Comparison of ENCODE assay signal across 13 mouse cellular contexts in the genomic region with DNA sequence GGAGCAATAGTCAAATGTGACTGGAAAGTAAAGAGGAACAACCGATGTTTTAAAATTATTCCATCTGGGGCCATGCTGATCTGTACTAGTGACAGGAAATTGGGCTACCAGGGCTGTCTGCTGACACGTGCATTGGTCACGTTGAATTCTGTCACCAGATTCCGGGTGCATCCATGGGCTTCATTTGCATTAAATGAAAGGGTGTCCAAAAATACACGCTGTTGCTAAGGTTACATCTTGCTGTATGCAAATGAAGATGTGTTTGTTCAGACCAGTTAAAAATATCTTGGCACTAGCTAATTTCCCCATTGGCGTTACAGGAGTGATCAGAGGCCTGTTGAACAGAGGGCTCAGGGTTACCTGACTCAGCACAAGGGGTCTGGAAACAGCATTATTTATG. TPM values are rescaled to one million over a fixed set of nuclear protein-coding genes. Genes with fewer than 3 reads are reported as not detected.
DNase-seq lines count a peak whose midpoint lies in the region; ATAC-seq lines count a peak whose summit lies in the region.
"Had no signal": no experiment of that assay in that cellular context is flagged by ENCODE, and none has a peak within 500 bp of the region (broad histone marks: within the 10 kb centered on the region; RNA-seq: fewer than 3 reads in every experiment).

No protein-coding gene starts in this region.

- no peak overlapping the region for H3K4me3 ChIP-seq in hindbrain, embryonic 13.5 days
- no peak overlapping the region for H3K4me3 ChIP-seq in intestine, embryonic 15.5 days (replicated peaks)
- H3K4me3 ChIP-seq in embryonic facial prominence, embryonic 10.5 days = no peak overlapping the region
- H3K4me3 ChIP-seq: erythroblast, embryonic 14.5 days; heart, embryonic 15.5 days had no signal

- no peaks in the 10 kb centered on the region for H3K9me3 ChIP-seq in hindbrain, embryonic 13.5 days
- H3K9me3 ChIP-seq in intestine, embryonic 15.5 days = no peaks in the 10 kb centered on the region
- H3K9me3 ChIP-seq in embryonic facial prominence, embryonic 10.5 days = no peaks in the 10 kb centered on the region
- H3K9me3 ChIP-seq: heart, embryonic 15.5 days had no signal

- intact Hi-C loops in left cerebral cortex, postnatal 4 days (cut with DNase I) = no loop called here
- intact Hi-C loops in left cerebral cortex, postnatal 14 days (cut with DNase I) = loop anchor here (1.0 to 5.0 kb wide), 2 partner anchors 37 to 48 kb away; partner anchors contain the start of gene Fam49a

- H3K27ac ChIP-seq in hindbrain, embryonic 13.5 days = no peak overlapping the region
- no peak overlapping the region for H3K27ac ChIP-seq in intestine, embryonic 15.5 days
- no peak overlapping the region for H3K27ac ChIP-seq in embryonic facial prominence, embryonic 10.5 days (replicated peaks)
- H3K27ac ChIP-seq: heart, embryonic 15.5 days had no signal

- 0 out of 2 replicates have a peak, but pooled peaks have one; percentile 43 for ATAC-seq in hindbrain, embryonic 13.5 days (ENCODE audit: low FRiP score)
- no peak for ATAC-seq in intestine, embryonic 15.5 days

- H3K4me1 ChIP-seq in hindbrain, embryonic 13.5 days (replicated peaks) = no peaks in the 10 kb centered on the region
- no peaks in the 10 kb centered on the region for H3K4me1 ChIP-seq in intestine, embryonic 15.5 days (replicated peaks)
- no peaks in the 10 kb centered on the region for H3K4me1 ChIP-seq in embryonic facial prominence, embryonic 10.5 days

- WGBS in hindbrain, embryonic 13.5 days = 35% methylated on average over 6 of the region's 6 CpGs
- 79% methylated on average over 6 of the region's 6 CpGs for WGBS in intestine, embryonic 15.5 days
- WGBS in embryonic facial prominence, embryonic 10.5 days = 85% methylated on average over 6 of the region's 6 CpGs

- no peak overlapping the region for H3K4me2 ChIP-seq in hindbrain, embryonic 13.5 days
- no peak overlapping the region for H3K4me2 ChIP-seq in intestine, embryonic 15.5 days (replicated peaks)
- H3K4me2 ChIP-seq: heart, embryonic 15.5 days; lung, embryonic 14.5 days had no signal

- DNase-seq in left cerebral cortex, adult 11 months (ENCODE audit: low spot score) = peak; percentile 80
- DNase-seq in left cerebral cortex, postnatal 4 days = no peak
- peak; percentile 79 to 95 for DNase-seq in left cerebral cortex, postnatal 14 days (ENCODE audit: low spot score in 2 of 2)
- DNase-seq in splenic B cell, adult 2 months (ENCODE audit: low read depth, low spot score) = peak; percentile 76
- DNase-seq in embryonic facial prominence, embryonic 10.5 days (ENCODE audit: low spot score) = no peak
- DNase-seq in embryo, embryonic 11 days = no peak
- DNase-seq: cerebellum, adult 9-10 months; kidney, postnatal 14 days; lung, embryonic 14.5 days had no signal

- no peak overlapping the region for H3K9ac ChIP-seq in hindbrain, embryonic 13.5 days
- H3K9ac ChIP-seq in intestine, embryonic 15.5 days = no peak overlapping the region
- H3K9ac ChIP-seq: heart, embryonic 15.5 days; lung, embryonic 14.5 days had no signal

- no peaks in the 10 kb centered on the region for H3K27me3 ChIP-seq in hindbrain, embryonic 13.5 days
- no peaks in the 10 kb centered on the region for H3K27me3 ChIP-seq in splenic B cell, adult 2 months (ENCODE audit: control insufficient read depth, insufficient read depth, low read length, poor library complexity, severe bottlenecking)
- H3K27me3 ChIP-seq in intestine, embryonic 15.5 days (replicated peaks) = no peaks in the 10 kb centered on the region
- H3K27me3 ChIP-seq in embryonic facial prominence, embryonic 10.5 days (replicated peaks; ENCODE audit: low read depth, poor library complexity, severe bottlenecking) = no peaks in the 10 kb centered on the region
- H3K27me3 ChIP-seq: heart, embryonic 15.5 days had no signal

- no peaks in the 10 kb centered on the region for H3K36me3 ChIP-seq in hindbrain, embryonic 13.5 days
- no peaks in the 10 kb centered on the region for H3K36me3 ChIP-seq in splenic B cell, adult 2 months (ENCODE audit: control insufficient read depth, insufficient read depth, low read length, poor library complexity, severe bottlenecking)
- no peaks in the 10 kb centered on the region for H3K36me3 ChIP-seq in intestine, embryonic 15.5 days
- no peaks in the 10 kb centered on the region for H3K36me3 ChIP-seq in embryonic facial prominence, embryonic 10.5 days (replicated peaks)
- H3K36me3 ChIP-seq: heart, embryonic 15.5 days had no signal

RNA-seq across cellular contexts. Expression of gene Fam49a, which starts 36.2 kb away (rescaled TPM):
- total RNA-seq in left cerebral cortex, postnatal 4 days (2021) = 100 to 1,000 TPM; 346 to 364 TPM
- 30.9 and 31.1 TPM in 2 replicates for polyA plus RNA-seq in hindbrain, embryonic 13.5 days (2015; fragmentation: Nextera tagmentation; extraction: Ambion mirVana)
- 100 to 1,000 TPM; 287 to 288 TPM for total RNA-seq in left cerebral cortex, postnatal 14 days (2021)
- polyA plus RNA-seq in intestine, embryonic 15.5 days (2015; fragmentation: Nextera tagmentation; extraction: Ambion mirVana) = 9.5 and 10.3 TPM in 2 replicates
- polyA plus RNA-seq in embryonic facial prominence, embryonic 10.5 days (2016; fragmentation: Nextera tagmentation; extraction: Ambion mirVana) = 6.3 and 6.4 TPM in 2 replicates

Comparison
In these comparisons a context has a peak if more than half of its experiments do, and no peak if none do; other contexts are left out.
1. DNase-seq: peak in left cerebral cortex, adult 11 months (single experiment), left cerebral cortex, postnatal 14 days (2 of 2) and splenic B cell, adult 2 months (single experiment); none in left cerebral cortex, postnatal 4 days (single experiment), embryonic facial prominence, embryonic 10.5 days (single experiment) and embryo, embryonic 11 days (single experiment).